Mouse (Mus musculus) testis, postnatal 14 days (tissue): ENCODE results near the gene Dtnb.

Experiments used
- DNase-seq: peaks from one replicate; pipeline ENCODE4 v3.0.0; 2021; ENCODE audit warnings: low spot score

Gene Dtnb

DNA sequence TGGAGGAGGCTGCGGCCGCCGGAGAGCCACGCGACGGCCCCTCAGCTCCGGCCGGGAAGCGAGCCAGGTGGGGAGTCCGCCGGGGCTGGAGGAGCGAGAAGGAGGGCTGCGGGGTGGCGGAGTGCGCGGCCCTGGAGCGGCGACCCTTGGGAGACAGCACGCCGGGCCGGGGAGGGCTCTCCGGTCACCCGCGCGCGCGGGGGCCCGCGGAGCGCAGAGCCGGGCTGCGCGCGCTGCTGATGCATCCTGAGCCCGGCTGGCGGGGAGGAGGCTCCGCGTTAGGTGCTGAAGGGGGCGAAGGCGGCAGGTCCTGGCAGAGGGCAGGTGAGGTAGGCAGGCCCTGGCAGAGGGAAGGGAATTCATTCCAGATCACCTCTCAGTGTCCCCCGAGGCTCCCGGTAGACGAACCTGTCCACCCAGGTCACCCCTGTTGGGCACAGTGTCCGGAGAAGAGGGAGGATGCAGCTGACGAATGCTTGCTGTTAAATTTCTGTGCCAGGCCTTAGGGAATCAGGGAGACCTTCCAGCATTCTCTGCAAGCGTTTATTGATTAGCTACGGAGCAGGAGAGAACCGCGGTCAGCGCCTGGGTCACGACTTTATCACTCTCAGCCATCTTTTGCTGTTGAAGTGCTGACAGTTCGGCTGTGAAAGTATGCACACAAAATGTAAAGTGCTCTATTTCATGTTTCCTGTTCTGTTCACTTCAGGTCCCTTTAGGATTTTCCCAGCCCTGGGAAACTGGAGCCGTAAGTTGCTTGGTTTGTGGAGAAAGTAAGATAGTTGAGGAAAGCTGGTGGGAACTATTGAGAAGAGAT is 608 bp downstream of the Dtnb start:
- peak; percentile 82 for DNase-seq

DNA sequence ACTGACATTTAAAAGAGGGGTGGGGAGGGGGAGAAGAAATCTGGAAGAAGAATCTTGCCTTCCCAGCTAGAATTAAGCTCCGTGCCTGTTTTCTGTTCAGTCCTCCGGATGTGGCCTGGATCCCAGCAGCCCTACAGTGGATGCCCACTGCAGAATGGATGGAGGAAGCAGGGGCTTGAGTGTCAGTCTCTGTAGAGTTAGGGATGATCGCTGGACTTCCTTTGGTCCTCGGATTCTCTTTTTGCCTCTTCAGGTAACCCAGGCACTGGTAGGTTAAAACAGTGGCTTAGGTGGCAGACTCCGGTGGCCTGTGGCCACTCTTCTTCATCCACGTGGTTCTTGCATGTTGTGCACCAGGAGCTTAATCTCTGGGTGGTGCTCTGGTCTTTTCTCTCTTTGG is 1.2 kb downstream of the Dtnb start:
- DNase-seq: no peak

DNA sequence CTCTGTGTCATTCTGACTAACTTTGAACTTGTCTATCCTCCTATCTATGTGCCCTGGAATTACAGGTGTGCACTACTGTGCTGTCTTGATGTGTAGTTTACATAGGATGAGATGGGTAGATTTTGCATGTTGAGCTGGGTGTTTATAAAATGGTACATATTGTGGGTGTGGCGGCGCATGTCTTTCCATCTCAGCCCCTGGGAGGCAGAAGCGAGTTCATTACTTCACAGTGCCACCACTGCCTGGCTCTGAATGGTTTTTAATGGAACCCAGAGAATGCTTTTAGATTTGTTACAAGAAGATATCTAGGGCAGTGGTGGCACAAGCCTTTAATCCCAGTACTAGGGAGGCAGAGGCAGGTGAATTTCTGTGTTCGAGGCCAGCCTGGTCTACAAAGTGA is 2.5 kb downstream of the Dtnb start:
- DNase-seq: no peak

DNA sequence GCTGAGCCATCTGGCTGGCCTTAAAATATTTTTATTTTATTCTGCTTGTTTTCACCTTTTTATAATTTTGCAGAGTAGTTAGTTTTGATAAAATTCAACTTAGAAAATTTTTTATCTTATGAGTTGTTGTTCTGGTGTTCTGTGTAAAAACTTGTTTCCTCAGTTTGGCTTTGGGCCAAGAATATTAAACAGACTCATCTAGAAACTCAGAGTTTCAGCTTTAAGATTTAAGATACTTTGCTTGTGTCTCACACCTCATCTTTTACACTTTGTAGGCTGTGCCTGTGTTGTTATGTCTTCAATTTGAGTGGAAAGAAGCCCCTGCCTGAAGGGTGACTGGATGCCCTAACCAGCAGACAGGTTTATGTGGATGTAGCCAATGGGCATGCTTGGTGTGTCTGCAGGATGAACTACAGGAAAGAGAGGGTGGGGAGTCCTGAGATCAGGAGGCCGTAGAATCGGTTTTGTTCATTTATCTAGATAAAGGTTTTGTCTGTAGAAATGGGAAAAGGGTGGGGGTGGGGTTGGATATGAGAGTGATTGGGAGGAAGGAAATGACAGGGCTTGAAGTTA is 7.9 kb downstream of the Dtnb start:
- no peak for DNase-seq

DNA sequence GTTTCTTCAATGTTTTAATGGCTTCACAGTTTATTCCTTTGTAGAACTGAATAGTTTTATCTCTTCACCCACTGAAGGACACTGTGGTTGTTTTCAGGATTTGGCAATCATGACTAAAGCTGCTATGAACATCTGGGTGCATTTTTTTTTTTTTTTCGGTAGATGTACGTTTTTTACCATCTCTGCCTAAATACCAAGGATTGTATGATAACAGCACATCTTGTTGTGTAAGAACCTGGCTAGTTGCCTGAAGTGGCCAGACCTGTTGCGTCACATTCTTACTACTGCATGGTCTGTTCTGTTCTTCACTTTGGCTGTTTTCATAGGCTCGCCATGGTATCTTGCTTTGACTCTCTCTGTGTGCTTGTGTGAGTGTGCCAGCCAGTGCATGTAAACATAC is 10.4 kb downstream of the Dtnb start:
- no peak for DNase-seq

DNA sequence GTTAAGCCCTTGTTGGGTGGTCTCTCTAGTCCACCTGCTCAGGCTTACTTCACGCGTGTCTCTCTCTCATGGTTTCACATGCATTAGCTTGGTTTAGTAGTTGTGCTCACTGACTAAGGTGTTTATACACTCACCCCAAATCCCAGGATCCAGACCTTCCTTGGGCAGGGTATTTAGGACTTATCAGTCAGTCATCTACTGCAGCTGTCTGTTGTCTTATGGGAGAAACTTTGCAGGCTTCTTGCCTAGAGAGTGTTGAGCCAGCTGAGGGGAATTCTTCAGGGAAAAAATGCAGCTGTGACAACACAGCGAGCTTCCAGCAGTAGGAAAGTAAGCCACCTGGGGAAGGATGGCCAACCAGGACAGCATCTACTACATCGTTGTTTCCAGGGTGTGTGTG is 13.3 kb downstream of the Dtnb start:
- DNase-seq: no peak

DNA sequence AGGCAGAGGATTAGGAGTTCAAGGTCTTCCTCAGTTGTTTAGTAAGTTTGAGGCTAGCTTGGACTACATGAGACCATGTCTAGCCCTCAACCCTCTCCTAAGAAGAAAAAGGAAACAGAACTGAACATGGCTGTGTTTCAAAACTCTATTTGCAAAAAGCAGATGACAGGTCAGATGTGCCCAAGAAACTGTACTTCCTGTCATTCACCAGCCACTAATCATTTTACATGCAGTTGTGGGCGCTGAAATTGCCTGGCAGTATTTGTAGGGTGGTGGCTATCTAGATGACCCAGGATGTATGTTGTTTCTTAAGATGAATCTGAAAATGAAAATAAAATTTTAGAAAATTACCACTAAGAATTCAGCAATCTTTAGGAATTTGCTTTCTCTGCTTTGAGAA is 14.8 kb downstream of the Dtnb start:
- DNase-seq: no peak

DNA sequence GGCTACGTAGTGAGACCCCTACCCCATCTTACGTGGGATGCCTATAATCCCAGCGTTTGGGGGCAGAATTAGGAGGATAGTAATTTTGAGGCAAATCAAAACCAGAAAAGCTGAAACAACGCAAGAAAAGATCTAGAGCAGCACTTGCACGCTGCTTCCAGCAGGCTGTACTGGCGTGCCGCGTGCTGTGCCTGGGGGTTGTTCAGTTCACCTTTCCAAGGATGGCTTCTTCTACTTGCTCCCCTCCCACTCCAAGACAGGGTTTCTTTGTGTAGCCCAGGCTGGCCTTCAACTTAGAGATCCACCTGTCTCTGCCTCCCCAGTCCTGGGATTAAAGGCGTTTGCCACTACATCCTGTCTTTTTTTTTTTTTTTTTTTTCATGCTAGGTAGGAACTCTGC is 17.9 kb downstream of the Dtnb start:
- no peak for DNase-seq

DNA sequence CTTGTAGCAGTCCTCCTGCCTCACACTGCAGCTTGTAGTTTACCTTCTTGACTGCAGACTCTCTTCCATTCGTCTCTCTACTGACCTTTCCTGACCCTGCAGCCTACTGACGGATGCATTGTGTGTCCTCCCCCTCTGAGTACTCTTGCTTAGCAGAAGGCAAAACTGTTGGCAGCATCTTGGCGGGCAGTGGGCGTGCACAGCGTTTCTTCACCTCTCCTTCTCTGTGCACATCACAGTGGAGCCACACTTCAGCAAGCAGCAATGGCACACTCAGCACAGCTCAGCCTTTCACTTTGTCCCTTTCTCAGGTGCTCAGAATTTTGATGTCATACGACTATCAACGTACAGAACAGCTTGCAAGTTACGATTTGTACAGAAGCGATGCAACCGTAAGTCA is 19.4 kb downstream of the Dtnb start:
- no peak for DNase-seq

DNA sequence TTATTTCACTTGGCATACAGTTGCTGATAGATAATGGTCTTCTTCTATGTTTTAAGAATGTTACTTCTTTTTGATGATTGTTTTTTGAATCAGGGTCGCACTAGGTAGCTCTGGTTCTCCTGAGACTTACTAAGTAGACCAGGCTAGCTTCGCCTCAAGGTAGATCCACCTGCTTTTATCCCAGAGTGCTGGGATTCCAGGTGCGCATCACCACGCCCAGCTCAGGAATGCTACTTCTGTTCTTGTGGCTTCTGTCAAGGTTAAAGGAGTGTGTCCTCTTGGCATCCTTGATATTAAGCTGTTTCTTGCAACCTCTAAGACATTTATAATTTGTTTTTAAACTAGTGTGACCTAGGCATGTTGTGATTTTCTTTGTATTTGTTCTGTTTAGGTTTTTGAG is 30.6 kb downstream of the Dtnb start:
- no peak for DNase-seq

DNA sequence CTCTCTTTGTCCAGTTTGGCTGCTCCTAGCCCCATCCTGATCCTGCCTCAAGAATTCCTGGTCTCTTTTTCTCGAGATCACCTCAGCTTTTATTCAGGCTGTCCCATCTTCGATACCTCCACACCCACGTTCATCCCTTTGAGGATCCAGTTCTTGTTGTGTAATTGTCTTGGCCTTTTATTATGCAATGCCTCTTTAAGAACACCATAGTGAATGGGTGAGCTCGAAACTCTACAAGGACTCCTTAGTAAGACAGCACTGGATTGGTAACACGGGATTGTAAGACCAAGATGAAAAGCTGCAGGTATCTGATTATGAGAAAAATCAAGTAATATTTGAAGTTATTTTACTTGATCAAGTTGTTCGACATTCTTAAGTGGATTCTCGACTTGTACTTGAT is 34.0 kb downstream of the Dtnb start:
- DNase-seq: no peak

DNA sequence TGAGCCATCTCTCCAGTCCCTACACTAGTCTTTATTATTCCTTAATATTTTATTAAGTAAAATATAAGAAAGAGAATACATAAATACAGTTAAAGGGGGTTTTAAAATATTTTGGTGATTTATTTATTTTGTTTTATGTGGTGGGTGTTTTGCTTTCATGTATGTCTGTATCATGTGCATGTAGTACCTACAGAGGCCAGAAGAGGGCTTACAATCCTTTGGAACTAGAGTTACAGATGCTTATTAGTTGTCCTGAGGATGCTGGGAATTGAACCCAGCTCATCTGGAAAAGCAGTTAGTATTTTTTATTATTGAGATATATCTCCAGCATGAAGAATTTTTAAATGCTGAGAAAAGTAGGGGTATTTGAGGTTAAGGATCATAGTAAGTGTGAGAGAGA is 37.6 kb downstream of the Dtnb start:
- no peak for DNase-seq

DNA sequence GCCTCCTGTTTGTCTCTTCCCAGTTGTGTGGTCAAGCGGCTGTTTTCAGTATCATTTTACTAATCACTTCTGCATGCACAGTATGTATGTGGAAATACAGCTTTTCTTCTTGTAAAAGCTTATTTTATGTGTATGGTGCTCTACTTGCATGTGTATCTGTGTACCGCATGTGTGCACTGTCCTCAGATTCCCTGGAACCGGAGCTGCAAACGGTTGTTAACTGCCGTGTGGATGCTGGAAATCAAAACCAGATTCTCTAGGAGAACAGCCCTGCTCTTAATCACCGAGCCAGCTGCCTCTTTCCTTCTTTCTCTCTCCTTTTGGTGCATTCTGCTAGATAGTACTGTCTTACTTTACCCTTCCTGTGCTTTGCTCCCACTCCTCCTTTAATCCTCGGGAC is 39.7 kb downstream of the Dtnb start:
- no peak for DNase-seq

DNA sequence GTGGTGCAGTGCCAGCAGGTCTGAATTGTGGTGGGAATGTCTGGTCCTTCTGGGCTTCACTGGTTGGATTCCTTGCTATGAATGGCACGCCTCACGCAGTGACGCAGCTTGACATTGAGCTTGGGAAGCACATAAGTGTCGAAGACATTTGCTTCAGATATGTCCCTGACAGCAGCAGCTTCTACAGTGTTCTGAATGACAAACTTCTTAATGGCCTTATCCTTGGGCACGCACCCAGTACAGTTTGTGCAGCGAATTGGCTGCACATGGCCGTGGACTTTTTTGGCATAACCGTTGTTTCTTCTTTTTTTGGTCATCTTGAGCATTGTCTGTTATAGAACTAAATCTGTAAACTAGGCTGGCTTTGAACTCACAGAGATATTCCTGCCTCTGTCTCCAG is 42.9 kb downstream of the Dtnb start:
- peak; percentile 11 for DNase-seq

DNA sequence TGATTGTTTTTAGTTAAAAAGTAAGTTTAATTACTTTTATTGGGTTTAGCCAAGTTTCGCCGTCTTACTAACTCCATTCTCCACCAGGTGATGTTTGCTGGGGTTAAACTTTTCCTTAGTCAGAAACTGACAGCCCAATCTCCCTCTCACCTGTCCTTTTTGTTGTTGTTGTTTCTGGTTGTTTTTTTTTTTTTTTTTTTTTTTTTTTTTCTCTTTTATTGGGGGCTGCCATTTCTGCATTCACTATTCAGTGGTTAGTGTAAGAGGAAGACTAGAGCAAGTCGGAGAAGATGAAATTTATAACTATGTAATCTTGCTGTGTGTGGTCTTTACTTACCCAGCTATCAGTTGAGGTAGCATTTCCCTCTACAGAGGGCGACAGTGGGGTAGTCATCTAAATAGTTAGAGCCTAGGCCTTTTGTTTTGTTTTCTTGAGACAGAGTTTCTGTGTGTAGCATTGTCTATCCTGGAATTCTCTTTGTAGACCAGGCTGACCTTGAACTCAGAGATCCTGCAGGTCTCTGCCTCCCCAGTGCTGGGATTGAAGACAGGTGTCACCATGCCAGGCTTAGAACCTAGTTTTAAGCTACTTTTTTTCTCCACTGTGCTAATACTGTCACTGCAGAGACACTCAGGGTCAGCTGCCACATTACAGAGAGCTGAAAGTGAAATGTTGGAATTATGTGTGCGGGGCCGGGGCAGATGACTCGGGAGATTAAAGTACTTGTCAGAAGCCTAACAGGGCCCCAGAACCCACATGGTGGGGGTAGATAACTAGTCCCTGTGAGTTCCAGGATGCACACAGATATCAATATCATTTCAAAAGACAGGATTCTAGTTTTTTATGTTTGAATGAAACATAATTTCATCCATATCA is 46.2 kb downstream of the Dtnb start:
- no peak for DNase-seq

DNA sequence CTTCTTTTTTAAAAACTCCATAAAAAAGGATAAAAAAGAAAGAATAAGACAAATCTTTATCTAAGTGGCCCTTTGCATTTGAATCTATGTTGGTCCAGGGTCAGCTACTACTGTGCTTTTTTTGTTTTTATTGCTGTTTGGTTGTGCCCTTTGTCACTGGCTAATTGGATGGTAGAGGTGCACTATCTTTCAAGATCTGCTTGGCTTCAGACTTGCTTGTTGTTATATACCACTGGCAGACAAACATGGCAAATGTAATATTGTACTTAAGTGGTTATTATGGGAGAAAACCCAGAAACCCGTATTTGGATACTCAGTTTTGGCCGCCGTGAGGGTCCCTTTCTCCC is 46.8 kb downstream of the Dtnb start:
- DNase-seq: no peak

DNA sequence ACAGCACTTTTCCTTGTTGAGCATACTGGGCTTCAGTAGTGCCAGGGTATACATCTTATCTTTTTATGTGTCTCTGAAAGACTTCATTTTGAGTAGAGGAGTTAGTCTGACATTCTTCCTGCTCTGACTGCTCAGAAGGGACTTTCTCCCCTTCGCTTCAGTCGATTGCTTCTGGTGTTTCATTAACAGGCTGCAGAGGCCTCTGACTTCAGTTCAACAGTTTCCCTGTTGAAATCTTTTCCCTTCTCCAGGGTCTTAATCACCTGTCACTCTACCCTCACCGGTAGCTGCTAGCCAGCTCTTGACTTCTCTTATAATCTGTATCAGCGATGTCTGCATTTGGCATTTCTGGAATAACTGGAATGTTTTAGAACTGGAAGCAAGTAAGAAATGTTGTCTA is 54.7 kb downstream of the Dtnb start:
- no peak for DNase-seq

DNA sequence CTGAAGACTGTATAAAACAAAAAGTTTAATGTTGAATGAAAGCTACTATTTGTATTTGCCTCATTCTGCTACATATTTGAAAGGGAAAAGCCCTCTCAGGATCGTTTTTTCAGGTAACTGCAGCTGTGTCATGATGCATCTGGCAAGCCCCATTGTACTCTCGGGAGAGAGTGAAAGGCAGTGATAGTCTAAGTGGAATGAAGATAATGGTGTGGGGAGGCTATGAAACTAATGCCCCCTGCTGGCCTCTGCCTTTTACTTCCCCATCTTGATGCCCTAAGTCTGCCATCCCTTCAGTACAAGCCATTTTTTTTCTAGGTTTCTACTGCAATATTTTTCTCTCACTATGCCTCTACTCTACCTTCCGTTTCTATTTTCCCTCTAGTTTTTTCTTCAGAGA is 69.8 kb downstream of the Dtnb start:
- DNase-seq: no peak

DNA sequence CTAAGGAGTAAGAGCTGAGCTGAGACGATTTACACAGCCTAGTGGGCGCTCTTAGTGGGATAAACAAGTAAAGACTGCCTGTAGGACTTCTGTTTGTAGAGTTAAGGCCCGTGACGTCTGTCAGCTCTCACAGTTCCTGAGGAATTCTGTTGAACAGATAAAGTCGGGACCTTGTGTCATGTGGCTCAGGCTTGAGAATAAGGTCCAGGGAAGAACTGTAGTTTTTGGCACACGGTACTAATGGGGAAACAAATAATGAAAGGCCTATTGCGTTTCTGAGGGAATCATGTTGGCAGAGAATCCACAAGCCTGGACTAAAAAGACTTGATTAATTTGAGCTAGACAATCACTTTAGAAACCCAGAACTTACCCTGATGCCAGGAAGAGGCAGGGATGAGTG is 84.6 kb downstream of the Dtnb start:
- DNase-seq: no peak

DNA sequence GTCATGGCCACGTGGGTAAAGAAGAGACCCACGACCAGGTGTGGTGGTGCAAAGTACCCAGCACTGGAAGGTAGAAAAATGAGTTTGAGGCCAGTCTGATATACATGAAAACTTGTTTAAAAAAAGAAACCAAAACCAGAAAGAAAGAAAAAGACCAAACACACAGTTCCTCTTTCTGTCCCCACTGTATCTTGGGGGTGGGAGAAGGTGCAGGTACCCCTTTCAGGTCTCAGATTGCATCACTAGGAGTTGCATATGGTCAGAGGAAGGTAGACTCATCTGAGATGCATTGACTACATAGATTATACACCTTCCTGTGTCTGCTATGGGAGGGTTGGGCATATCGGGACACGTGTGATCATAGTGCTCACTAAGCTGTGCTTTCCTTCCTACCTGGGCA is 85.1 kb downstream of the Dtnb start:
- DNase-seq: no peak

DNA sequence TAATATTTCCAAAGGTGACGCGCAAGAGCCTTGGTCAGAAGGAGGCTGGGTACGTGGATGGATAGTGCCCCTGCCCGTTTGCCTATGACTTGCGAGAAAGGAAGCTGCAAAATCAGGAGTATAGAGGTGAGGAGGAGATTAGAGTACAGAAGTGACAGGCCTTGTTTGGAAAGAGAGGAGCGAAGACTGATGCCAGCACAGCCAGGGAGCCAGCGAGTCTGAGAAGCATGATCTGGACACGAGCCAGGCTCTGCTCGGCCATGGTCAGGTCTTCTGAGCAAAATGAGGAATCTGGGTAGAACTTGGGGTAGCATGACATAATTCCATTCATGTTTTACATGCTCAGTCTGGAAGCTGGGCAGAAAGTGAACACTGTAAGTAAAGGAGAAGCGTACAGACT is 85.6 kb downstream of the Dtnb start:
- DNase-seq: no peak

DNA sequence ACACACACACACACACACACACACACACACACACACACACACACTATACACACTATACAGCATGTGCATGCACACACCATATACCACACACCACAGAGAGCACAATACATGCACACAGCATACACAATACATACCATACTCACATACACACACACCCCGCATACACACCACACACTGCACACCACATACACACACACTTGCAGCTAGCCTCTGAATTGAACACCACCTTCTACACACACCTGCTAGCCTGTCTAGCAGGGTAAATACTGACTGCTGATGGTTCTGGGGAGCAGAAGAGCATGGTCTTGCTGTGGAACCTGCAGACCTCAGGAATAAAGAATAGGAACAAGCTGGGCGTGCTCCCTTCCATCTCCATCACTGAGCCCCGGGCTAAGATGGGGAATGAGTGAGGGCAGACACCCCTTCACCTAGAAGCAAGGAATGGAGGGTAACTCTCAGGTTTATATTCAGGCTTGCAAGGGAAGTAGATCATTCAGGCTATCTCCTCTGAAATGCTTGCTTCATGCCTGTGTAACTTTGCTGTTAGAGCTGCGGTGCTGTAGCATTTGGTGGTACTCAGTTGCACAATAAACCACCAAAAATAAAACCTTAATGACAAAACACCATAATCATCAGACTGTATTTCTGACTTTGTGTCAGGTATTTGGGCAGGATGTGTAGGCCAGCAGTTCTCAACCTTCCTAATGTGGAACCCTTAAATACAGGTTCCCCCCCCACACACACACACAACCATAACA is 87.6 kb downstream of the Dtnb start:
- no peak for DNase-seq
